Mouse (Mus musculus) kidney, postnatal 0 days (tissue): Measurements from ENCODE around the gene Klhl25. TPM values are rescaled to one million over a fixed set of nuclear protein-coding genes. Genes with fewer than 3 reads are reported as not detected.
A peak's percentile ranks its signal among the peaks of the same experiment; 100 is the strongest.

Experiments used
- ATAC-seq: fragments of 200-750 bp; cut with Nextera tagmentation; replicated peaks from 2 replicates; pipeline ENCODE4 v1.8.0; 2017; ENCODE audit warnings: low read depth, moderate number of reproducible peaks, moderate TSS enrichment, moderate library complexity; ENCODE audit not compliant: low FRiP score
- DNase-seq: peaks from one replicate; pipeline ENCODE4 v3.0.0-alpha.2; 2016; ENCODE audit warnings: low spot score
- H3K27ac ChIP-seq: fragments of 300-500 bp; sonication (generic); 2 replicates; pipeline ENCODE4 v1.5.1; 2014; ENCODE audit warnings: mild to moderate bottlenecking
- H3K27me3 ChIP-seq: fragments of 300-500 bp; sonication (generic); 2 replicates; pipeline ENCODE4 v1.6.1; 2014; ENCODE audit warnings: low read length, mixed read lengths; ENCODE audit not compliant: insufficient read depth
- H3K36me3 ChIP-seq: fragments of 300-500 bp; sonication (generic); 2 replicates; pipeline ENCODE4 v1.6.1; 2014; ENCODE audit warnings: low read length, mixed read lengths; ENCODE audit not compliant: insufficient read depth
- H3K4me1 ChIP-seq: fragments of 300-500 bp; sonication (generic); replicated peaks from 2 replicates; pipeline ENCODE4 v1.6.1; 2014; ENCODE audit warnings: antibody characterized with exemption, low read length, mixed read lengths; ENCODE audit not compliant: insufficient read depth
- H3K4me2 ChIP-seq: fragments of 300-500 bp; sonication (generic); 2 replicates; pipeline ENCODE4 v1.6.1; 2014; ENCODE audit warnings: mild to moderate bottlenecking, low read length, moderate library complexity, mixed read lengths
- H3K4me3 ChIP-seq: fragments of 300-500 bp; sonication (generic); replicated peaks from 2 replicates; pipeline ENCODE4 v1.5.1; 2014; ENCODE audit warnings: low read depth, low read length
- H3K9ac ChIP-seq: fragments of 300-500 bp; sonication (generic); 2 replicates; pipeline ENCODE4 v1.6.1; 2014; ENCODE audit warnings: low read depth, low read length
- H3K9me3 ChIP-seq: fragments of 300-500 bp; sonication (generic); replicated peaks from 2 replicates; pipeline ENCODE4 v1.6.1; 2016; ENCODE audit warnings: low read length, inconsistent platforms, mixed read lengths
- CTCF ChIP-seq: IDR thresholded peaks from 2 replicates; pipeline ENCODE4 v1.5.1; 2016; ENCODE audit warnings: antibody characterized with exemption, low read depth, mild to moderate bottlenecking, moderate library complexity
- WGBS: fragments of 180-500 bp; shearing (Covaris S2); extraction: QIAGEN DNeasy Blood & Tissue Kit; methylation state at CpG from one replicate; pipeline ENCODE4 v1.1.7; 2014; 5-methylcytosine and 5-hydroxymethylcytosine counted together
- polyA plus RNA-seq: library from polyadenylated mRNA; unstranded; fragments of >200 nt; fragmentation: Nextera tagmentation; extraction: Ambion mirVana; gene quantifications from 2 replicates; pipeline ENCODE4 v1.2.1, GENCODE M21; 2015

Gene Klhl25
- polyA plus RNA-seq, 1 experiment from 2014 or later, result 10.5 TPM

- H3K36me3 ChIP-seq, result no peaks in the 10 kb centered on the region
- no peak overlapping the region for H3K4me2 ChIP-seq
- ATAC-seq (no peak), DNase-seq (no peak)
- H3K9ac ChIP-seq, result no peak overlapping the region
- no peaks in the 10 kb centered on the region for H3K9me3 ChIP-seq
- H3K27me3 ChIP-seq, result no peaks in the 10 kb centered on the region
- no peak for TF ChIP-seq CTCF
- no peak overlapping the region for H3K27ac ChIP-seq
- WGBS, result 90% methylated on average over 10 of the region's 10 CpGs
- H3K4me1 ChIP-seq, result peaks cover 25% of the 10 kb centered on the region
- no peak overlapping the region for H3K4me3 ChIP-seq
Observed at GRCm38 (mm10) chr7:75851290-75851689, 3.2 kb downstream of the Klhl25 start.

GRCm38 (mm10) chr7:75852363-75852762, 4.3 kb downstream of the Klhl25 start:
- no peak overlapping the region for H3K27ac ChIP-seq
- no peaks in the 10 kb centered on the region for H3K27me3 ChIP-seq
- WGBS, result 58% methylated on average over 4 of the region's 4 CpGs
- no peak for ATAC-seq
- H3K9me3 ChIP-seq, result no peaks in the 10 kb centered on the region
- H3K9ac ChIP-seq, result no peak overlapping the region
- H3K4me1 ChIP-seq, result peaks cover 25% of the 10 kb centered on the region
- no peak overlapping the region for H3K4me3 ChIP-seq
- no peak for TF ChIP-seq CTCF
- H3K4me2 ChIP-seq, result no peak overlapping the region
- no peaks in the 10 kb centered on the region for H3K36me3 ChIP-seq
- no peak for DNase-seq

GRCm38 (mm10) chr7:75853171-75853830, 5.2 kb downstream of the Klhl25 start:
- Histone ChIP-seq H3K36me3 (no peaks in the 10 kb centered on the region), H3K27ac (no peak overlapping the region), H3K9me3 (no peaks in the 10 kb centered on the region), H3K27me3 (no peaks in the 10 kb centered on the region), H3K4me1 (peaks cover 25% of the 10 kb centered on the region), H3K4me3 (no peak overlapping the region), H3K4me2 (no peak overlapping the region), H3K9ac (no peak overlapping the region)
- no peak for DNase-seq
- no peak for ATAC-seq
- 68% methylated on average over 8 of the region's 8 CpGs for WGBS
- no peak for TF ChIP-seq CTCF

GRCm38 (mm10) chr7:75854231-75854925, 6.3 kb downstream of the Klhl25 start:
- no peak overlapping the region for H3K4me3 ChIP-seq
- peak; percentile 34 for DNase-seq
- no peak overlapping the region for H3K9ac ChIP-seq
- no peaks in the 10 kb centered on the region for H3K9me3 ChIP-seq
- H3K4me1 ChIP-seq, result peaks cover 21% of the 10 kb centered on the region
- H3K4me2 ChIP-seq, result no peak overlapping the region
- peaks cover 2% of the 10 kb centered on the region; the same call in 1 of the 2 replicates for H3K36me3 ChIP-seq
- H3K27ac ChIP-seq, result peak overlapping the region; percentile 25; the same call in 1 of the 2 replicates
- no peak for ATAC-seq
- TF ChIP-seq CTCF, result no peak
- no peaks in the 10 kb centered on the region for H3K27me3 ChIP-seq
- WGBS, result 30% methylated on average over 6 of the region's 6 CpGs

GRCm38 (mm10) chr7:75855028-75855427, 6.9 kb downstream of the Klhl25 start:
- ATAC-seq (no peak), DNase-seq (no peak)
- Histone ChIP-seq H3K9me3 (no peaks in the 10 kb centered on the region), H3K36me3 (peaks cover 6% of the 10 kb centered on the region; the same call in 1 of the 2 replicates), H3K4me2 (no peak overlapping the region), H3K4me1 (peaks cover 17% of the 10 kb centered on the region; the same call in 1 of the 2 replicates), H3K27ac (no peak overlapping the region), H3K27me3 (no peaks in the 10 kb centered on the region), H3K4me3 (no peak overlapping the region), H3K9ac (no peak overlapping the region)
- TF ChIP-seq CTCF, result no peak
- WGBS, result 65% methylated on average over 6 of the region's 6 CpGs

GRCm38 (mm10) chr7:75856259-75856658, 8.1 kb downstream of the Klhl25 start:
- no peaks in the 10 kb centered on the region for H3K27me3 ChIP-seq
- DNase-seq, result no peak
- H3K9me3 ChIP-seq, result no peaks in the 10 kb centered on the region
- no peak overlapping the region for H3K9ac ChIP-seq
- no peak overlapping the region for H3K4me3 ChIP-seq
- peaks cover 6% of the 10 kb centered on the region; the same call in 1 of the 2 replicates for H3K36me3 ChIP-seq
- peaks cover 17% of the 10 kb centered on the region; the same call in 1 of the 2 replicates for H3K4me1 ChIP-seq
- H3K4me2 ChIP-seq, result no peak overlapping the region
- WGBS, result 79% methylated on average over 11 of the region's 11 CpGs
- no peak for ATAC-seq
- no peak for TF ChIP-seq CTCF
- H3K27ac ChIP-seq, result no peak overlapping the region
